Mouse (Mus musculus) E14TG2a.4 (cell line): ENCODE data around the gene Atp6v1c2.
A peak's percentile ranks its signal among the peaks of the same experiment; 100 is the strongest.

Experiments
- CTCF ChIP-seq: conservative IDR thresholded peaks from 2 replicates; pipeline ENCODE4 v1.5.1; 2014; ENCODE audit warnings: low read length
- POU5F1 ChIP-seq: IDR thresholded peaks from 2 replicates; pipeline ENCODE4 v1.6.1; 2014; ENCODE audit warnings: low read length, borderline replicate concordance

DNA sequence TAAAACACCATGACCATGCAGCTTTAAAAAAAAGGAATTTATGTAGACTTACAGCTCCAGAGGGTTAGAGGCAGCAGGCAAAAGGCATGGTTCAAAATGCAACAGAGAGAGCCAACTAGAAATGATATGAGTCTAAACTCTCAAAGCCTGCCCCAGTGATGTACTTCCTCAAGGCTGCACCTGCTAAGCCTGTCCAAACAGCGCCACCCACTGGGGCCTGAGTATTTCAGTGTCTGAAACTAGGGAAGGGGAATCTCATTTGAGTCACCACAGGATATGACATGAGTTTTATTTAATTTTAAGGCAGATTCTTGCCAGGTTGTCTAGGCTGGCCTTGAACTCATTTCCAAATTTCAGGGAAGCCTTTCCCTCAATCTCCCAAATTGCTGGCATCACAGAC is 57.9 kb downstream of the Atp6v1c2 start:
- TF ChIP-seq CTCF (peak; percentile 82), POU5F1 (no peak)
